Mouse (Mus musculus) heart, adult 2 months (tissue): Measurements from ENCODE around the gene Pcbp4.

Source experiments
- CTCF ChIP-seq: fragments of 200-600 bp; IDR thresholded peaks from 2 replicates; pipeline ENCODE4 v1.8.1; 2022; ENCODE audit warnings: antibody characterized with exemption, mild to moderate bottlenecking, moderate library complexity
- POLR2A ChIP-seq: fragments of 200-500 bp; IDR thresholded peaks from 2 replicates; pipeline ENCODE4 v1.6.1; 2011; ENCODE audit warnings: mild to moderate bottlenecking, low read depth, low read length, control low read depth; ENCODE audit not compliant: insufficient read depth

- TF ChIP-seq POLR2A (no peak), CTCF (no peak)
Measured at GRCm38 (mm10) chr9:106481676-106482075, 28.6 kb downstream of the Pcbp4 start.
